Mouse (Mus musculus): ENCODE measurements around the gene Tmem222. TPM values are rescaled to one million over a fixed set of nuclear protein-coding genes. Genes with fewer than 3 reads are reported as not detected.

Tmem222 gene
- not detected in 2 replicates for polyA plus RNA-seq (2012; ENCODE audit: insufficient read depth, insufficient read length, low replicate concordance, missing spikeins)

GRCm38 (mm10) chr4:133277104-133278026 lies at the start of gene Tmem222:
TSS of gene Tmem222 (minus strand) at chr4:133277792.
- H3K4me3 ChIP-seq (ENCODE audit: insufficient read depth, low read depth, low read length) = peak within 1 kb of the TSS; percentile 85
- H3K27ac ChIP-seq (ENCODE audit: insufficient read depth, low read depth, low read length) = peak within 1 kb of the TSS; percentile 78
- under 1% methylated on average over 73 of the region's 73 CpGs for whole genome bisulfite sequencing
- TF ChIP-seq CTCF (IDR thresholded peaks at IDR 0.05; ENCODE audit: insufficient read depth, low read depth, low read length) (no peak), POLR2A (IDR thresholded peaks at IDR 0.05; ENCODE audit: insufficient read depth, low read depth, low read length) (peak; percentile 64)
- H3K4me1 ChIP-seq (ENCODE audit: control insufficient read depth, insufficient read depth, low read length) = peaks cover 14% of the 10 kb centered on the region

- TF ChIP-seq CTCF (IDR thresholded peaks at IDR 0.05; ENCODE audit: insufficient read depth, low read depth, low read length) = no peak
- no peak for TF ChIP-seq POLR2A (IDR thresholded peaks at IDR 0.05; ENCODE audit: insufficient read depth, low read depth, low read length)
- H3K27ac ChIP-seq (ENCODE audit: insufficient read depth, low read depth, low read length) = no peak overlapping the region
- 89% methylated on average over 3 of the region's 3 CpGs for WGBS
- no peak overlapping the region for H3K4me3 ChIP-seq (ENCODE audit: insufficient read depth, low read depth, low read length)
- H3K4me1 ChIP-seq (ENCODE audit: control insufficient read depth, insufficient read depth, low read length) = no peaks in the 10 kb centered on the region
These were observed 42.1 kb upstream of the Tmem222 start for GRCm38 (mm10) chr4:133319667-133320066.

GRCm38 (mm10) chr4:133315991-133316390 lies 38.4 kb upstream of the Tmem222 start:
- no peak overlapping the region for H3K4me3 ChIP-seq (ENCODE audit: insufficient read depth, low read depth, low read length)
- 94% methylated on average over 5 of the region's 5 CpGs for WGBS
- no peaks in the 10 kb centered on the region for H3K4me1 ChIP-seq (ENCODE audit: control insufficient read depth, insufficient read depth, low read length)
- no peak overlapping the region for H3K27ac ChIP-seq (ENCODE audit: insufficient read depth, low read depth, low read length)
- TF ChIP-seq POLR2A (IDR thresholded peaks at IDR 0.05; ENCODE audit: insufficient read depth, low read depth, low read length) (no peak), CTCF (IDR thresholded peaks at IDR 0.05; ENCODE audit: insufficient read depth, low read depth, low read length) (no peak)

GRCm38 (mm10) chr4:133314896-133315295 lies 37.3 kb upstream of the Tmem222 start:
- H3K4me3 ChIP-seq (ENCODE audit: insufficient read depth, low read depth, low read length) = no peak overlapping the region
- H3K27ac ChIP-seq (ENCODE audit: insufficient read depth, low read depth, low read length) = no peak overlapping the region
- TF ChIP-seq POLR2A (IDR thresholded peaks at IDR 0.05; ENCODE audit: insufficient read depth, low read depth, low read length) (no peak), CTCF (IDR thresholded peaks at IDR 0.05; ENCODE audit: insufficient read depth, low read depth, low read length) (no peak)
- WGBS = 74% methylated on average over 8 of the region's 8 CpGs
- no peaks in the 10 kb centered on the region for H3K4me1 ChIP-seq (ENCODE audit: control insufficient read depth, insufficient read depth, low read length)

- H3K27ac ChIP-seq (ENCODE audit: insufficient read depth, low read depth, low read length) = no peak overlapping the region
- 0% methylated on average over 3 of the region's 3 CpGs for WGBS
- H3K4me1 ChIP-seq (ENCODE audit: control insufficient read depth, insufficient read depth, low read length) = no peaks in the 10 kb centered on the region
- H3K4me3 ChIP-seq (ENCODE audit: insufficient read depth, low read depth, low read length) = no peak overlapping the region
- TF ChIP-seq CTCF (IDR thresholded peaks at IDR 0.05; ENCODE audit: insufficient read depth, low read depth, low read length) (peak; percentile 93), POLR2A (IDR thresholded peaks at IDR 0.05; ENCODE audit: insufficient read depth, low read depth, low read length) (no peak)
These were observed 32.4 kb upstream of the Tmem222 start for GRCm38 (mm10) chr4:133309948-133310347.

- TF ChIP-seq CTCF (IDR thresholded peaks at IDR 0.05; ENCODE audit: insufficient read depth, low read depth, low read length) (peak; percentile 67; the same call in 1 of the 2 replicates), POLR2A (IDR thresholded peaks at IDR 0.05; ENCODE audit: insufficient read depth, low read depth, low read length) (no peak)
- Histone ChIP-seq H3K4me3 (ENCODE audit: insufficient read depth, low read depth, low read length) (no peak overlapping the region), H3K4me1 (ENCODE audit: control insufficient read depth, insufficient read depth, low read length) (no peaks in the 10 kb centered on the region), H3K27ac (ENCODE audit: insufficient read depth, low read depth, low read length) (no peak overlapping the region)
- WGBS = 44% methylated on average over 3 of the region's 3 CpGs
These were observed 29.7 kb upstream of the Tmem222 start for GRCm38 (mm10) chr4:133307331-133307730.

GRCm38 (mm10) chr4:133305825-133306224 lies 28.2 kb upstream of the Tmem222 start:
- WGBS = 93% methylated on average over 7 of the region's 7 CpGs
- H3K27ac ChIP-seq (ENCODE audit: insufficient read depth, low read depth, low read length) = no peak overlapping the region

GRCm38 (mm10) chr4:133304770-133305169 lies 27.2 kb upstream of the Tmem222 start:
- 86% methylated on average over 7 of the region's 7 CpGs for WGBS

More at GRCm38 (mm10) chr4:133305825-133306224, 28.2 kb upstream of the Tmem222 start:
- Histone ChIP-seq H3K4me3 (ENCODE audit: insufficient read depth, low read depth, low read length) (no peak overlapping the region), H3K4me1 (ENCODE audit: control insufficient read depth, insufficient read depth, low read length) (no peaks in the 10 kb centered on the region)
- TF ChIP-seq POLR2A (IDR thresholded peaks at IDR 0.05; ENCODE audit: insufficient read depth, low read depth, low read length) = no peak
- no peak for TF ChIP-seq CTCF (IDR thresholded peaks at IDR 0.05; ENCODE audit: insufficient read depth, low read depth, low read length)

GRCm38 (mm10) chr4:133302668-133303067 lies 25.1 kb upstream of the Tmem222 start:
- TF ChIP-seq CTCF (IDR thresholded peaks at IDR 0.05; ENCODE audit: insufficient read depth, low read depth, low read length) = no peak
- no peak for TF ChIP-seq POLR2A (IDR thresholded peaks at IDR 0.05; ENCODE audit: insufficient read depth, low read depth, low read length)
- H3K4me3 ChIP-seq (ENCODE audit: insufficient read depth, low read depth, low read length) = no peak overlapping the region
- WGBS = 90% methylated on average over 5 of the region's 5 CpGs
- H3K4me1 ChIP-seq (ENCODE audit: control insufficient read depth, insufficient read depth, low read length) = peaks cover 20% of the 10 kb centered on the region
- no peak overlapping the region for H3K27ac ChIP-seq (ENCODE audit: insufficient read depth, low read depth, low read length)

More at GRCm38 (mm10) chr4:133304770-133305169, 27.2 kb upstream of the Tmem222 start:
- Histone ChIP-seq H3K4me3 (ENCODE audit: insufficient read depth, low read depth, low read length) (no peak overlapping the region), H3K4me1 (ENCODE audit: control insufficient read depth, insufficient read depth, low read length) (peaks cover 2% of the 10 kb centered on the region; the same call in 1 of the 2 replicates), H3K27ac (ENCODE audit: insufficient read depth, low read depth, low read length) (no peak overlapping the region)
- TF ChIP-seq CTCF (IDR thresholded peaks at IDR 0.05; ENCODE audit: insufficient read depth, low read depth, low read length) (no peak), POLR2A (IDR thresholded peaks at IDR 0.05; ENCODE audit: insufficient read depth, low read depth, low read length) (no peak)

Measured in olfactory bulb, adult 2 months (tissue).